Mouse (Mus musculus) CD4-positive, CD25-positive, alpha-beta regulatory T cell, adult 2 months (primary cell): ENCODE measurements around the gene Vmn1r224.

ENCODE experiments used
- DNase-seq: peaks from one replicate; pipeline ENCODE4 v3.0.0-alpha.2; 2012; ENCODE audit warnings: low read depth, low spot score

Gene Vmn1r224

DNA sequence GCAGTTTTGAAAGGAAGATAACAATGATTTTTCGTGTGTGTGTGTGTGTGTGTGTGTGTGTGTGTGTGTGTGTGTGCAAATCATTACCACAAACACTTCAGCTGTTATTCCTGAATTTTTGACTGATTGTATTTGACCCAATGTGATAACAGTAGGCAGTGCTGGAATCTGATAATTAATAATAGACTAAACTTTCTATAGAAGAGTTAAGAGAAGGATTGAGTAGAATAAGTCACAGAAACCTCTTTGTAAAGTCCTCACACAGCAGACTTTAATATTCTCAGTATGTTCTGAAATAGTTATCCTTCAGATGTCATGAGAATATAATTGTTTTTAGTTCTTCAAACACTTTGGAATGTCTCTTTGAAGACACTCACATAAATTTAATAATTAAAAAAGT is at the start of gene Vmn1r224:
TSS of gene Vmn1r224 (plus strand) at position 301 of the 400 bp plus-strand sequence.
- DNase-seq, result no peak

DNA sequence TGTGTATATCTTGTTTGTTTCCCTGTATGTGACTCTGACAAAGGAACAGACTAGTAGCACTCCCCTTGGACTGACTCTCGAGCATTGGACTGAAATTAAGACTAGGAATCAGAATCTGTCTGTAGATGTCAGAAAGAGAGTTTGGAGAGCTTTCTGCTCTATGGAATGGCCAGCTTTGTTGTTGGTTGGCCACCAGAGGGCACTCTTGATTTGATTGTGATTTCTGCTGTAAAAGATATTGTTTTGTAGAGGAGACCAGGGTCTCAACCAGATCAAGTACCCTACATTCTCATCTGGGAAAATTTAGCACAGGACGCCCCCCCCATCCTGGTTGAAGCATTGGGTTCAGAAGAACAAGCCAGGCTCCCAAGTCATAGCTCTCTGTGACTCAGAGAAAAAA is 14.8 kb upstream of the Vmn1r224 start:
- DNase-seq, result no peak

DNA sequence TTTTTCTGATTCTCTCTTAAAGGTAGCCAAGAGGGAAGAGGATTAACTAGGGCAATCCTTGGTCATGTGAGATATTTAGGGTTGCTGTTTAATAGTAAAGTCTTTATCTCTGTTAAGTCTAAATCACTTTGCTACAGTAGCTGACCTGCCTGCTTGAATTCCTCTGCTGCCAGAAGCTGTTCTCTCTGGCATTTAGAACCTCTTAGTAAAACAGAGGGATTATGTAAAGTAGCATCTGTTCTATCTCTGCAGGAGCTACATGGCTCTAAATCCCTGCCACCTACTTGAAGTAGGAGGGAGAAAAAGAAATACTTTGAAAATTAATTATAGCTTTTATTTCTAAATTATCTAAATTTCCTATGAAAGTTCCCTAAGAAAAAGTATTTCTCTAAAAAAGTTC is 25.3 kb downstream of the Vmn1r224 start:
- DNase-seq, result no peak

DNA sequence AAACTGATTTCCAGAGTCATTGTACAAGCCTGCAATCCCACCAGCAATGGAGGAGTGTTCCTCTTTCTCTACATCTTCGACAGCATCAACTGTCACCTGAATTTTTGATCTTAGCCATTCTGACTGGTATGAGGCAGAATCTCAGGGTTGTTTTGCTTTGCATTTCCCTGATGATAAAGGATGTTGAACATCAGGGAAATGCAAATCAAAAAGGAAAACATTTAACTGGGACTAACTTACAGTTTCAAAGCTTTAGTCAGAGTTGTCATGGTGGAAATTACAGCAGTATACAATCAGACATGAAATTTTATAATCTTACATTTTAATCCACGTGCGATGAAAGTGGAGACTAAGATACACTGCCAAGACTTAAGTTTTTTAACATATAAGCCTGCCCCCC is 59.4 kb downstream of the Vmn1r224 start:
- no peak for DNase-seq
